Mouse (Mus musculus) heart, postnatal 36 days (tissue): ENCODE data around the gene Cacna1e. TPM values are rescaled to one million over a fixed set of nuclear protein-coding genes. Genes with fewer than 3 reads are reported as not detected.

Experiments used
- DNase-seq, 2 experiments: peaks; one replicate each; pipeline ENCODE4 v3.0.0; 2021 to 2022
- intact Hi-C: fragments of 180-260 bp; cut with DNase I; formaldehyde crosslinking; loops from one replicate; pipeline ENCODE4 v1.15.1; 2025
- total RNA-seq, 2 experiments: library from RNA; stranded (reverse); gene quantifications; 2 replicates each; pipeline ENCODE4 v1.2.3; 2021

Gene Cacna1e
- total RNA-seq, 2 experiments from 2014 or later, result 0.16 to 0.17 TPM

DNA sequence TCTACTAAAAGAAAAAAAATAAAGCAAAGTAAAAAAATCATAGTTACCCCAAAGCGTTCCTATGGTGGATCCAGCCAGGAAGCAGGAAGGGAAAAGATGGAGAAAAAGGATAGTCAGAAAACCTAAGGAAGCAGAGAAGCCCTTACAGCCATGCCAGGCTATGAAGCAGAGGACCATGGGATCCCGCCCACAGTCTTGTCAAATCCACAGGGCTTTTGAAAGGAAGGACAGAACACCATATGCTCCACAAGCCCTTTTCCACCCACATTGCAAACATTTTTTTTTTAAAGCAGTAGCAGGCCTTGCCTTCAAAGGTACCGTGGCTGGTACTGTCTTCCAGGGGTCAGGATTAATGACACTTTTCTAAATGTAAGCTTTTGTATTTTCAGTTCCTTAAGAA is 433.5 kb downstream of the Cacna1e start:
- no peak for DNase-seq
- intact Hi-C loops, result no loop called here

DNA sequence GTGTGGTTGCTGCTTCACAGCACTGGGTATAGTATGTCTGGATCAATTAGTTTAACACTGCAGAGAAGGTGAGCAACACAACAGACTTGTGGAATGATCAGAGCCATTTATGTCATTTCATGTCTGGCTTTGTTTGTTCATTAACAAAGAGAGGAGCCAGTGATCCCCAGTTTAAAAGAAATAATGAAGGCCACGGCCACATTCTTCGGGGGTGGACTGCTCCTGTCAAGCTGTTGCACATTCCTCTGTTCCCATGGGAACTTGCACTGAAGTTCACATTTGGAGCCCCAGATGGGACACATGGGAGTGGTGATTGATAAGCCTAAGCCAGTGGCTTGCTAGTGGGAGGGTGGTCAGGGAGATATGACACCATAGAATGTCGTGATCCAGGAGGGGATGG is 437.8 kb downstream of the Cacna1e start:
- intact Hi-C loops, result no loop called here
- no peak for DNase-seq

DNA sequence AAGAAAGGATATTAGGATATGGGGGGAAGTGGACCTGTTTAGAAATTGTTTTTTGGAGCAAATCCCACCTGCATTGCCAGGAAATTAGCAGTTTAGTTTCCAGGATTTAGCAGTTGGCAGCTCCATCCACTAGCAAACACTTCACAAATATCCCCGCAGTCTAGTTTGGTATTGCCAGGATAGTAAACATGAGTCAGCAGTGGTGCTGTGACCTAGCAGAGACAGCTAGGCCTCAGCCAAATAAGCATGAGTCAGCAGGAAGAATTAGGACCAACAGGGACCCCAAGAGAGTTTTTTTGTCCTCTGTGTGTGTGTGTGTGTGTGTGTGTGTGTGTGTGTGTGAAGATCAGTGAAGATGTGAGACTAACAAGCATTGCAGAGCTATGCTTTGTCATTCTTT is 450.8 kb downstream of the Cacna1e start:
- intact Hi-C loops, result no loop called here
- DNase-seq, result no peak

DNA sequence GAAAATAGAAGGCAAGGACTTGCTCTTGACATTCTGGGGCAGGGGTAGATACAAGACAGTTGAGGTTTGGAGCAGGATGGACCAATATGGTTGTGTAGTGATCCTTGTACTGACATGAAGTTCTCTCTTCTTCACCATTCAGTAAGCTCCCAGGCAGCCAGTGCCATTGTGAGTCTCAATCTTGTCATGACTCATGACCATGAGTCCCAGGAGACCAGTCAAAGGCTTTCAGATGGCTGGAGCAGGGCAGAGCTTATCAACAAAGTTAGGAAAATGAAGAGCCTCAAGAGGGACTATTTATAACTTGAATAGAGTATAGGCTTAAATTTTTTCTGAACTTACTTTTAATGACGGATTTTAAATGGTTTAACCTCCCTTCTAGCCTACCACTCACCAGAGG is 451.2 kb downstream of the Cacna1e start:
- intact Hi-C loops, result no loop called here
- no peak for DNase-seq

DNA sequence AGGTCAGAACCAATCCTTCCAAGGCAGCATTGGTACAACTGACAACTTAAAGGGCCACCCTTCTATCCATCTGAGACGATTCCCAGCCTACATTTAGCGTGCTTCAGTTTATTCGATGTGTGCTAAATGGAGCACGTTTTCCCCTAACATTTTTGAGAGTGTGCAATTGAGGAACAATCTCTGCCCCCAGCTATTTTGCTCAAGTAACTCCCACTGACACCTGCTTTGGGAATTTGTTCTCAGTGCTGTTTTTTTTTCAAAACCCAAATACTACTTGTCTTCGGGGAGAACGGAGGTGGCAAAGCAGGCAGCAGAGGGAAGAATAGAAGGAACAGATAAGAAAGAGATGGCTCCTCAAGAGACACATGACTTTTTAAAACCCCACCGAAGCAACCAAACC is 456.0 kb downstream of the Cacna1e start:
- intact Hi-C loops, result no loop called here

DNA sequence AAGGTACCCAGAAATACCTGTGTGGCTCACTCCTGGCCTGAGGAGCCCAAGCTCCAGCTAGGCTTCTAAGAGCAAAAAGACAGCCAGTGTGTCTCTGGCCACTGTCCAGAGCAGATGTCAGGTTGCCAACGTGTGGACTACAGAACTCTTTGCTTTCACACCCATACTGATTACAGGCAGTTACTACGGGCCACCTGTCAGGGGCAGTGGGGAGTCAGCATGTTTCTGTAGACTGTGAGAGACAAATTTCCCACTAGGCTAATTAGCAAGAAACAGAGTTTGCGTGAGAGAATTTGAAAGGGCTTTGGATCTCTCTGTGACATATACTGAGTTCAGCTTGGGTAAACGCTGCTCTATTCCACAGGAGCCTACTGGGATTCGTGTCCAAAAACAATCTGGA is 466.0 kb downstream of the Cacna1e start:
- DNase-seq, result peak; percentile 3 to 5
- intact Hi-C loops, result no loop called here

More for the DNA sequence above, 456.0 kb downstream of the Cacna1e start:
- DNase-seq, result no peak

DNA sequence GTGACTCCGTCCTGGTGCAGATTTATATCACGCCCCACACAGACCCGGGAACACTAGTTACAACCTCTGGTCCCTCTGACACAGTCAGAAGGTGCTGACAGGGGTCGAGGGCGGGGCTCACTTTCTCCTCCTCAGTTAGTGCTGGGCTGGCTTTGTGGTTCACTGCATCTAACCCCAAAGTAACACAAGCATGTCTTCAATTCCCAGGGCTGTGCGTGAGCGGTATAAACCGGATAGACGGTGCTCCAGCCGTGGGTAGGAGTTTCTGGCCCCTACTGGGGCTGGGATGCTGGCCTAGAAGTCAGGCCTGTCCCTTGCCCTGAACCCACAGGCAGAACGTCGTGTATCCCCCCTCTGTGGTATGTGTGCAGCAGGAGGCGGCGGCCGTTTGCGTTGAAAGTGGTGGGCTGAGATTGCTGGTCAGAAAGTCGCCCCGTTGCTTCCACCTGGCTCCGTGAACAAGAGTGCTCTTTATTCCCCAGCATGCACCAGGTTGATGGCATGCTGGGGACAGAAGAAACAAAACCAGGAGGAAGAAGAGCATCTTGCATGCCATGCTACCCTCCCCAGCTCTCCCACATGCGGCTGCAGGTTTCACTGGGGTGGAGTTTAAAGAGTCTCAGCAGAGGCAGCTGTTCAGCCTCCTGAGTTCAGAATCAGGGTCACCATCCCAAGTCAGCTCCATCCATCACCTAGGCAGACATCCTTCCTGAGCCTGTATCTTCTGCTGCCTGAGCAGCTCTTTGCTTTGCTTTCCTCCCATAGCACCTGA is 467.7 kb downstream of the Cacna1e start:
- DNase-seq, result no peak
- intact Hi-C loops, result no loop called here

DNA sequence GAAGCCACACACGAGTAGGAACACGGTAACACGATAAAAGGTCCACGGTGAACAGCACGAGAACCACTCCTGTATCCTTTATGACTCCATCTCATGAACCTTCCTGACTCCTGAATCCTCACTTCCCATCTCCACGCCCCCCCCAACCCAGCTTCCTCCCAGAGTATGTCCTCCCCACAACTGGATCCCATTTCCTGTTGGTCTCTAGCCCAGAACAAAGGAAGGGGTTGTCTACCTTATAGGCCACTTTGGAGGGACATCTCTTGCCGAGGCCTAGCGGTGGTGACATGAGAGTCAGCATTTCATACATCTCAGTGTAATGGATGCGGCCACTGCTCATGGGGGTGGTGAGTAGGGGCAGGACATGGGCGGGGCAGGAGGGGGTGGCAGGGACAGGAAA is 468.5 kb downstream of the Cacna1e start:
- intact Hi-C loops, result no loop called here
- no peak for DNase-seq

DNA sequence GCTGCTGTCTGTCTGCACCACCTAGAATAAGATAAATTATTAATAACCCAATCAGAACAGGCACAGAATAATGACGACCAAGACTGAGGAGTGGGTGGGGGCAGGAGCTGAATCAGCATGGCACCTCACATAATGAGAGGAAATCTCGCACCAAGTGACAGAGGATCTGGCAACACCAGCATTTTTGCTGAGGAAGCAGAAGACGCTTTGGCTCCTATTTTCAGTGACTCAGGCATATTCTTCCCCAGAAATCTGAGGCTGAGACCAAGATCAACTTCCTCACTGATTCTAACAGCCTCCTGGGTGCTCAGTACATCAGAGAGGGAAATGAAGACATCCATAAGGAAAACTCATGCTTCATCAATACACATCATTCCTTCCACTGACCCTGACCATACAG is 471.2 kb downstream of the Cacna1e start:
- intact Hi-C loops, result no loop called here
- DNase-seq, result no peak

DNA sequence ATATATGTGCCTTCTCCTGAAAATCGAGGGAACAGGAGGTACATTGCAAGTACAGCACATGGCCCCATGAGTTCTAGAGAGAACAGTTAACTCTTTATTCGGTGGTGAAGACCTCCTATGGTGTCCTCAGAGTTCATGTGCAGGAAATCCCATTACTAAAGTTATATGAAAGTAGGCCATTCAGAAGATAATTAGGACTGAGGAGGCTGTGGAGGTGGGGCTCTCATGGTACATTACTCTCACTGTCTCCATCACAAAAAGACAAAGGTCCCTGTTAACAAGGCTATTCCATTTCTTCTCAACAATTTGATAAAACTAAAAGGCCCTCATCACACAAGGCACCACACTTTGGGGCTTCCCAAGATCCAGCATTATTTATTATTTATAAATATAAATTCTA is 475.2 kb downstream of the Cacna1e start:
- intact Hi-C loops, result no loop called here
- no peak for DNase-seq

DNA sequence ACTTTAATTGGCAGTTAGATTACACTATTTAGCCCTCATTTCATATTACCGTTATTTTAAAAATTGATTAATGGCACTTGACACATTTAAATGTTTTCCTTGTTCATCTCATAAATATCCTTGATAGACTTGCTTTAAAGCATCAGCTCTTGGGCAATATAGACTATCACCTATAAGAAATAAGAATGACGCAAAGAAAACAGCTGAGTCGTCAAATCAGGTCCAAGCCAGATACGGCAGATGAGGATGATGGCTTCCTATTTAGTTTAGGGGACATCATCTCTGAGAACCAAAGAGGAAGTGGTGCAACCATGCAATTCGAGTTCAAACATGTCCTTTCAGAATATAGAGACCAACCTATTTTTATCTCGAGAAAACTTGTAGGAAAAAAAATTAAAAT is 492.3 kb downstream of the Cacna1e start:
- DNase-seq, result no peak
- intact Hi-C loops, result no loop called here

Other genes starting within 250 kb of the Cacna1e start
- gene Ier5, start 215.1 kb upstream of the Cacna1e start, total RNA-seq, result 10 to 100 TPM; 13.2 to 15.5 TPM